Mouse (Mus musculus) hindbrain, embryonic 14.5 days (tissue): ENCODE results near the gene Tmem179. TPM values are rescaled to one million over a fixed set of nuclear protein-coding genes. Genes with fewer than 3 reads are reported as not detected.

Source experiments
- ATAC-seq: fragments of 200-750 bp; cut with Nextera tagmentation; 2 replicates; pipeline ENCODE4 v1.8.0; 2017; ENCODE audit warnings: moderate number of reproducible peaks, mild to moderate bottlenecking, moderate TSS enrichment, moderate library complexity; ENCODE audit not compliant: low FRiP score
- DNase-seq: peaks from one replicate; pipeline ENCODE4 v3.0.0-alpha.2; 2015; ENCODE audit warnings: low spot score
- H3K27ac ChIP-seq: fragments of 300-500 bp; sonication (generic); 2 replicates; pipeline ENCODE4 v1.5.1; 2014; ENCODE audit warnings: mild to moderate bottlenecking, moderate library complexity
- H3K27me3 ChIP-seq: fragments of 300-500 bp; sonication (generic); 2 replicates; pipeline ENCODE4 v1.6.1; 2014; ENCODE audit warnings: mild to moderate bottlenecking, low read length, mixed read lengths; ENCODE audit not compliant: control insufficient read depth, insufficient read depth
- H3K36me3 ChIP-seq: fragments of 300-500 bp; sonication (generic); replicated peaks from 2 replicates; pipeline ENCODE4 v1.6.1; 2014; ENCODE audit not compliant: control insufficient read depth, insufficient read depth
- H3K4me1 ChIP-seq: fragments of 300-500 bp; sonication (generic); replicated peaks from 2 replicates; pipeline ENCODE4 v1.6.1; 2014; ENCODE audit warnings: antibody characterized with exemption, low read length, mixed read lengths; ENCODE audit not compliant: control insufficient read depth, insufficient read depth
- H3K4me2 ChIP-seq: fragments of 300-500 bp; sonication (generic); replicated peaks from 2 replicates; pipeline ENCODE4 v1.6.1; 2014; ENCODE audit warnings: mild to moderate bottlenecking, moderate library complexity
- H3K4me3 ChIP-seq: fragments of 300-500 bp; sonication (generic); replicated peaks from 2 replicates; pipeline ENCODE4 v1.5.1; 2014; ENCODE audit warnings: mild to moderate bottlenecking, low read length
- H3K9ac ChIP-seq: fragments of 300-500 bp; sonication (generic); 2 replicates; pipeline ENCODE4 v1.6.1; 2014
- H3K9me3 ChIP-seq: fragments of 300-500 bp; sonication (generic); 2 replicates; pipeline ENCODE4 v1.6.1; 2016; ENCODE audit warnings: low read length; ENCODE audit not compliant: control insufficient read depth
- WGBS: fragments of 180-500 bp; shearing (Covaris S2); extraction: QIAGEN DNeasy Blood & Tissue Kit; methylation state at CpG from one replicate; pipeline ENCODE4 v1.1.7; 2014; 5-methylcytosine and 5-hydroxymethylcytosine counted together
- polyA plus RNA-seq: library from polyadenylated mRNA; unstranded; fragments of >200 nt; fragmentation: Nextera tagmentation; extraction: Ambion mirVana; gene quantifications from 2 replicates; pipeline ENCODE4 v1.2.1, GENCODE M21; 2014

Gene Tmem179
- polyA plus RNA-seq, 1 experiment from 2014 or later: 64.6 TPM

GRCm38 (mm10) chr12:112554900-112555299, 38.4 kb upstream of the Tmem179 start:
- Histone ChIP-seq H3K4me2 (no peak overlapping the region), H3K9me3 (no peaks in the 10 kb centered on the region), H3K36me3 (no peaks in the 10 kb centered on the region), H3K27me3 (no peaks in the 10 kb centered on the region), H3K9ac (no peak overlapping the region), H3K4me1 (no peaks in the 10 kb centered on the region), H3K4me3 (no peak overlapping the region), H3K27ac (no peak overlapping the region)
- 39% methylated on average over 12 of the region's 12 CpGs for WGBS
- no peak for DNase-seq
- ATAC-seq: no peak

GRCm38 (mm10) chr12:112552520-112552919, 36.0 kb upstream of the Tmem179 start:
- no peak overlapping the region for H3K27ac ChIP-seq

DNA sequence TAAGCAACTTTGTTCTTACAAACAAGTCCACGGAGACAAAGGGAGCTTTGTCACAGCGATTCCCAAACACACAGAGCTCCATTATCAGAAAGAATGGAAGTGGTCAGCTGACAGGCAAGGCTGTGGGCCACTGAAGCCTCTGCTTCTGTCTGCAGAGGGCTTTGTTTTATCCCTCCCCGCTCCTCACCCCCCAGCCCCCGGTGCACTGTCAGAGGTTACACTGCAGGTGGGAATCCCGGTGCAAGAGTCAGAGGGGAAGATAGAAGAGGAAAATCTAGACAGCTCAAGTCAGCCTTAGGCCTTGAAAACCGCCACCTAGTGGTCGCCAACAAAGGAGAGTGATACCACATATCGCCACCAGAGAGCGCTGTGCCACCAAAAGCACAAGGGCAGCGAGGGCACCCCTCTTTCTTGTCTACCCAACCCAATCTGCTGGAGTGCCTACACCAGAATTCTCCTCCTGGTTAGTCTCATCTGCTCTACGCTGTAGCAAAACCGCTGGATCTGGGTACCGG, 35.4 kb upstream of the Tmem179 start:
- H3K4me3 ChIP-seq: no peak overlapping the region
- no peaks in the 10 kb centered on the region for H3K4me1 ChIP-seq
- H3K27ac ChIP-seq: no peak overlapping the region
- H3K9ac ChIP-seq: no peak overlapping the region
- no peaks in the 10 kb centered on the region for H3K36me3 ChIP-seq
- H3K27me3 ChIP-seq: no peaks in the 10 kb centered on the region
- peak; percentile 61 for ATAC-seq
- H3K4me2 ChIP-seq: no peak overlapping the region
- 6% methylated on average over 13 of the region's 13 CpGs for WGBS
- peak; percentile 85 for DNase-seq
- H3K9me3 ChIP-seq: no peaks in the 10 kb centered on the region

More at GRCm38 (mm10) chr12:112552520-112552919, 36.0 kb upstream of the Tmem179 start:
- H3K4me3 ChIP-seq: no peak overlapping the region
- no peak overlapping the region for H3K4me2 ChIP-seq
- WGBS: 59% methylated on average over 5 of the region's 5 CpGs
- DNase-seq (no peak), ATAC-seq (no peak)
- H3K27me3 ChIP-seq: no peaks in the 10 kb centered on the region
- H3K9me3 ChIP-seq: no peaks in the 10 kb centered on the region
- H3K4me1 ChIP-seq: no peaks in the 10 kb centered on the region
- H3K36me3 ChIP-seq: no peaks in the 10 kb centered on the region
- H3K9ac ChIP-seq: no peak overlapping the region

DNA sequence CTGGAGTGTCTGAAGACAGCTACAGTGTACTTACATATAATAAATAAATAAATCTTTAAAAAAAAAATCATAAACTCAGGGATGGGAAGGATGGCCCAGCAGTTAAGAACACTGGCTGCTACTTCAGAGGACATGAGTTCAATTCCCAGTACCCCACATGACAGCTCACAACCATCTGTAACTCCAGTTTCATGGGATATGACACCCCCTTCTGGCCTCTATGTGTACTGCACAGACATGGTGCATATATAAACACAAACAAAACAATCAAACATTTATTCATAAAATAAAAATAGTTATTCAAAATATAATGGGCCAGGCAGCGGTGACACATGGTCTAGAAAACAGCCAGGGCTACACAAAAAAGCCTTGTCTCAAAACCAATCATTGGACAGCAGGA, 32.7 kb upstream of the Tmem179 start:
- H3K9ac ChIP-seq: no peak overlapping the region
- no peaks in the 10 kb centered on the region for H3K27me3 ChIP-seq
- no peak overlapping the region for H3K27ac ChIP-seq
- no peak for ATAC-seq
- H3K4me1 ChIP-seq: peaks cover 13% of the 10 kb centered on the region; the same call in 1 of the 2 replicates
- no peaks in the 10 kb centered on the region for H3K36me3 ChIP-seq
- 98% methylated on average over 1 of the region's 1 CpGs for WGBS
- no peak overlapping the region for H3K4me2 ChIP-seq
- no peak overlapping the region for H3K4me3 ChIP-seq
- DNase-seq: no peak
- H3K9me3 ChIP-seq: no peaks in the 10 kb centered on the region

DNA sequence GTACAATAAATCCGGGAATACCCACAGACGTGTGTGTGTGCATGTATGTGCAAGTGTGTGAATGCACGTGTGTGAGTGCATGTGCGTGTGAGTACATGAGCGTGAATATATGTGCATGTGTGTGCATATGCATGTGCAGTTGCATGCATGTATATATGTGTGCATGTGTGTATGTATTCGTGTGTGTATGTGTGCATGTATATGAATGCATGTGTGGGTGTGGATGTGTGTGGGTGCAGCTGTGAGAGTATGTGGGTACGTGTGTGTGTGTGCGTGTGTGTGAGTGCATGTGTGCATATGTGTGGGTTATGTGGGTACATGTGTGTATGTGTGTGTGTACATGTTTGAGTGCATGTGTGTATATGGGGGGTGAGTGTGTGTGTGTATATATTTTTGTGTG, 29.6 kb upstream of the Tmem179 start:
- no peak for DNase-seq

DNA sequence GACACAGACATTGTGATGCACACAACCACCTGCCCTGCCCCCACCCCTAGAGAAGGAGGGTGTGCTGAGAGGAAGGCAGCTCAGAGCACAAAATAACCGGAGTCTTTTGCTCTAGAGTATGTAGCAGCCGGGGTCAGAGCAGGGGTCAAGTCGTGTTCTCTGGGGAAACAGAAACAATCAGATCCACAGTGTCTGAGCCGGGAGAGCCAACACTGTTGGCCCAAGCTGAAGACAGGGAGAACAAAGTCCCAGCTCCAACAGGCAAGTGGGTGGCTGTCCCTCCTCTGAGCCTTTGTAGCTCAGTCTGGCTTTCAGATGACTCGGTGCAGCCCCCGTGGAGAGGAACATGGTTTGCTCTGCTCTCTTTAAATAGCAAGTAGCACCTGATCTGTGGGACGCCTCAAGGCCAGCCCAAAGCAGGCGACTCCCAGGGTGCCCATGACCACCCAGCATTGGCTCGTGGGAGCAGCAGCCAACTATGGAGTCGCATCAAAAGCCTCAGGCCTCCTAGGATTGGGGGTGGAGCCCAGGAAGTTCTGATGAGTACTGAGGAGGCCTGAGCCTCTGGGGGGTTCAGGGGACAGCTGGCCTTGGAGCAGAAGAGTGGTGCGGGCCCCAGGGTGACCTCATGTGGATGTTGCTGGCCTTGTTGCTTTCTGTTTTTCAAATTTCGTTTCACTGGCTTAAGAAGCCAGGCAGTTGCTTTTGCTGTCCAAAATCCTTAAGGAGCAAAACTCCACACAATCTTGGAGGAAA, 28.6 kb upstream of the Tmem179 start:
- no peaks in the 10 kb centered on the region for H3K36me3 ChIP-seq
- no peak overlapping the region for H3K9ac ChIP-seq
- H3K4me3 ChIP-seq: no peak overlapping the region
- H3K27ac ChIP-seq: no peak overlapping the region
- H3K4me2 ChIP-seq: no peak overlapping the region
- no peak for ATAC-seq
- H3K27me3 ChIP-seq: no peaks in the 10 kb centered on the region
- 24% methylated on average over 12 of the region's 12 CpGs for WGBS
- peaks cover 33% of the 10 kb centered on the region for H3K4me1 ChIP-seq
- DNase-seq: no peak
- H3K9me3 ChIP-seq: no peaks in the 10 kb centered on the region

More for the DNA sequence above, 29.6 kb upstream of the Tmem179 start:
- 86% methylated on average over 8 of the region's 8 CpGs for WGBS
- no peak overlapping the region for H3K27ac ChIP-seq
- no peak overlapping the region for H3K9ac ChIP-seq
- H3K9me3 ChIP-seq: no peaks in the 10 kb centered on the region
- ATAC-seq: no peak
- peaks cover 31% of the 10 kb centered on the region for H3K4me1 ChIP-seq
- no peaks in the 10 kb centered on the region for H3K36me3 ChIP-seq
- no peak overlapping the region for H3K4me2 ChIP-seq
- no peaks in the 10 kb centered on the region for H3K27me3 ChIP-seq
- no peak overlapping the region for H3K4me3 ChIP-seq

DNA sequence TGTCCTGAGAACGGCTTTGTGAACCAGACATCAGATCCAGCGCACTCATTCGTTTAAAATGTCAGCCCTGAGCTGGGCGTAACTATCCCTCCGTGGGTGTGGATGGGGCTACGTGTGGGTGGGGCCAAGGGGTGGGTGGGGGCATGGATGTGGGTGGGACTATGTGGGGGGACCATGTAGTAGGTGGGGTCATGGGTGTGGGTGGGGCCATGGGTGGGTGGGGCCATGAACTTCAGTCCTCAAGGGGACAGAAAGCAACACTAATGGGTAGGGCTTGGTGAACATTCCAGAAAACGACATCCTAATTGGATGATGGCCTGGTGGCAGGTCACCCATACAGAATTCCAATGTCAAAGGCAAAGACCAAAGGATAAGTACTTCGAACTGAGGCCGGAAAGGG, 27.4 kb upstream of the Tmem179 start:
- Histone ChIP-seq H3K27ac (no peak overlapping the region), H3K9ac (no peak overlapping the region), H3K36me3 (no peaks in the 10 kb centered on the region), H3K4me3 (no peak overlapping the region), H3K27me3 (no peaks in the 10 kb centered on the region), H3K4me2 (no peak overlapping the region), H3K4me1 (peaks cover 33% of the 10 kb centered on the region), H3K9me3 (no peaks in the 10 kb centered on the region)
- DNase-seq: no peak
- no peak for ATAC-seq
- 71% methylated on average over 9 of the region's 9 CpGs for WGBS

DNA sequence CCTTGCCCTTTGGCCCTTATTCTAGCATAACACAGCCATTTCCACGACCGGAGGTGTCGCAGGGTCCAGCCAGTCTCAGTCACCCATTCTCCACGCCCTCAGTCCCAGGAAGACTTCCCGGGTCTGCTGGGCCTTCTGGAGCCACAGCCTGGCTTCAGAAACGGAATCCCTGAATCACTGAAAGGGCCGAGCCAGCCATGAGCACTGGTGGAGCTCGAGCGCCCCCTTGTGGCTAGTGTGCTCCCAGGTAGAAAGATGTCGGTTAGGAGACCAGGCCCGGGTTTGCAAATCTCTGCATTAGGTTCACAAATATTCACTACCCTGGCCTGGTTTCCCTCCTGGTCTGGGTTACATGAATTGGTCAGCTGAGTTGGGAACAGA, 26.4 kb upstream of the Tmem179 start:
- Histone ChIP-seq H3K9ac (no peak overlapping the region; the same call in 1 of the 2 replicates), H3K27ac (no peak overlapping the region; the same call in 1 of the 2 replicates)

DNA sequence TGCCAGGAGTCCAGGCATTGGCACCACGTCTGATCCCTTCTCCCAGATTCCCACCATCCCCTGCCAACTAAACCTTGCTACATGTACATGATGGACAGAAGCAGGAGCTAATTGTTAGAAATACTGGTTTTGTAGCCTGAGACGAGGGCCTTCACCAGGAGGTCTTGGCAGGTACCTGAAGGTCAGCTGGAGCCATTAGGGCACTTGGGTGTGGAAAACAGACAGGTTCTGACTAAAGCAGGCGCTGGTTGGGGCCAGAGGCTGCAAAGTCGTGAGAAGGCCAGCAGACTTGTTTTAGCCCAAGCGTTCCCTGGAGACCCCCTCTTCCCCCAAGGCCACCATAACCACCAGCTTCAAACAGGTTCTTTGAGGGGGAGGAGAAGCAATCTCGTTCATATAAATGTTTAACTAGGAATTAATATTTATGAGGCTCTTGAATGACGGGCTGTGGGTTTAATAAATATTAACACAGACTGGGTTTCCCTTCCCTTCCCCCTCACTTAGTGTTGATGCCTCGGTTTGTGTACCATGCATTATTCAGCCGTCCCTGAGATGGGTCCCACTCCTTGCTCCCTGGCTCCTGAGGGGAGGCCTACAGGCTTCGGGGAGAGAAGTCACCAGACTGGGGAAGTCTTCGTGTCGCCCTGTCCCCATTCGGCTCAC, 25.8 kb upstream of the Tmem179 start:
- ATAC-seq: peak; percentile 26; the same call in 1 of the 2 replicates
- no peak overlapping the region for H3K4me3 ChIP-seq
- H3K4me1 ChIP-seq: peaks cover 33% of the 10 kb centered on the region
- no peak for DNase-seq
- peak overlapping the region; percentile 33 for H3K9ac ChIP-seq
- H3K36me3 ChIP-seq: no peaks in the 10 kb centered on the region
- 25% methylated on average over 13 of the region's 13 CpGs for WGBS
- peaks cover 5% of the 10 kb centered on the region; the same call in 1 of the 2 replicates for H3K27me3 ChIP-seq
- peak overlapping the region; percentile 52 for H3K27ac ChIP-seq
- no peak overlapping the region for H3K4me2 ChIP-seq
- H3K9me3 ChIP-seq: no peaks in the 10 kb centered on the region

More for the DNA sequence above, 26.4 kb upstream of the Tmem179 start:
- Histone ChIP-seq H3K4me3 (no peak overlapping the region), H3K4me1 (peaks cover 33% of the 10 kb centered on the region), H3K9me3 (no peaks in the 10 kb centered on the region), H3K27me3 (peaks cover 5% of the 10 kb centered on the region; the same call in 1 of the 2 replicates), H3K36me3 (no peaks in the 10 kb centered on the region), H3K4me2 (no peak overlapping the region)
- peak; percentile 68 for ATAC-seq
- 3% methylated on average over 11 of the region's 11 CpGs for WGBS
- DNase-seq: peak; percentile 97
